Mouse (Mus musculus): ENCODE data around the gene Oas1d.

- no peak for TF ChIP-seq CTCF (IDR thresholded peaks at IDR 0.05; ENCODE audit: low read depth, low read length)
- TF ChIP-seq GATA1 (IDR thresholded peaks at IDR 0.05; ENCODE audit: borderline replicate concordance, low read length) = no peak
- TF ChIP-seq POLR2AphosphoS5 (IDR thresholded peaks at IDR 0.05; ENCODE audit: insufficient replicate concordance, low read depth, low read length) = no peak
- no peak for TF ChIP-seq TAL1 (conservative IDR thresholded peaks at IDR 0.05; ENCODE audit: low read depth, low read length)
Measured at GRCm38 (mm10) chr5:120869436-120870015, 44.8 kb upstream of the Oas1d start.

Measured in G1E (cell line).